Comparison of ENCODE assay signal across 13 mouse cellular contexts in the genomic region with DNA sequence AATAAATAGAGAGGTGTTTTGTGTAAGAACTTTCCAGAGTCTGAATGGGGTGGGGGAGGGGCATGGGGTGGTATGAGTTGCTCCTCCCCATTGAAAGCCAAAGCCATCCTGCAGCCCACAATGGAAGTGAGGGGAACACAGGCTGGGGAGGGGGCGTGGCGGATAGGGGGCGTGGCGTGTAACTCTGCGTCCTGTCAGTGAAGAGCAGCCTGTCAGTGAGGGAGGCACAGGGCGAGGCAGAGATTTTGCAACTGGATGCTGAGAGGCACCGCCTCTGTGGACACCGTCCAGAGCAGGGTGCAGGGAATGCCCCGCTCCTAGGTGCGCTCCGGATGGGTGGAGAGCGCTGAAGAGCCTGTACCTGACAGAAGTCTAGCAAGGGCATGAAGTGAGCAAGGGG. TPM values are rescaled to one million over a fixed set of nuclear protein-coding genes. Genes with fewer than 3 reads are reported as not detected.
DNase-seq lines count a peak whose midpoint lies in the region; ATAC-seq and TF ChIP-seq lines count a peak whose summit lies in the region.
"Had no signal": no experiment of that assay in that cellular context is flagged by ENCODE, and none has a peak within 500 bp of the region (broad histone marks: within the 10 kb centered on the region; RNA-seq: fewer than 3 reads in every experiment).

Gene Pnpla1, plus strand, starts transcription at position 207 of the 400 bp plus-strand sequence.

- peaks cover 13% of the 10 kb centered on the region for H3K9me3 ChIP-seq in neural tube, embryonic 13.5 days
- no peaks in the 10 kb centered on the region for H3K9me3 ChIP-seq in neural tube, embryonic 15.5 days (replicated peaks)
- H3K9me3 ChIP-seq in liver, postnatal 0 days (ENCODE audit: low read length): no peaks in the 10 kb centered on the region; the same call in 1 of the 2 replicates
- H3K9me3 ChIP-seq in stomach, embryonic 16.5 days (replicated peaks; ENCODE audit: control insufficient read depth, low read length): no peaks in the 10 kb centered on the region

- no peak within 1 kb of the TSS for H3K9ac ChIP-seq in neural tube, embryonic 13.5 days
- H3K9ac ChIP-seq in neural tube, embryonic 15.5 days (replicated peaks): no peak within 1 kb of the TSS
- H3K9ac ChIP-seq in liver, postnatal 0 days (replicated peaks): no peak within 1 kb of the TSS
- H3K9ac ChIP-seq in stomach, embryonic 16.5 days (ENCODE audit: low read length): no peak within 1 kb of the TSS

- H3K27ac ChIP-seq in neural tube, embryonic 13.5 days (replicated peaks): no peak within 1 kb of the TSS
- no peak within 1 kb of the TSS for H3K27ac ChIP-seq in neural tube, embryonic 15.5 days (replicated peaks)
- H3K27ac ChIP-seq in liver, postnatal 0 days (ENCODE audit: low read depth): no peak within 1 kb of the TSS
- H3K27ac ChIP-seq in stomach, embryonic 16.5 days (ENCODE audit: low read length): no peak within 1 kb of the TSS
- H3K27ac ChIP-seq in cerebellum, adult 2 months (ENCODE audit: insufficient read depth, low read length): no peak within 1 kb of the TSS

- ATAC-seq in neural tube, embryonic 13.5 days (ENCODE audit: low read depth): 0 out of 2 replicates have a peak, but pooled peaks have one; percentile 23
- no peak for ATAC-seq in neural tube, embryonic 15.5 days (ENCODE audit: low FRiP score)
- peak; percentile 75 for ATAC-seq in liver, postnatal 0 days
- ATAC-seq in stomach, embryonic 16.5 days (ENCODE audit: insufficient read depth, low FRiP score): peak; percentile 55; the same call in 1 of the 2 replicates

- no peak within 1 kb of the TSS for H3K4me3 ChIP-seq in neural tube, embryonic 13.5 days
- H3K4me3 ChIP-seq in neural tube, embryonic 15.5 days (replicated peaks): no peak within 1 kb of the TSS
- H3K4me3 ChIP-seq in liver, postnatal 0 days (ENCODE audit: low read depth, low read length): no peak within 1 kb of the TSS
- no peak within 1 kb of the TSS for H3K4me3 ChIP-seq in stomach, embryonic 16.5 days (replicated peaks; ENCODE audit: low read length)
- no peak within 1 kb of the TSS for H3K4me3 ChIP-seq in cerebellum, adult 2 months (replicated peaks; ENCODE audit: insufficient read depth, low read depth, low read length)
- H3K4me3 ChIP-seq: erythroblast, embryonic 14.5 days had no signal

- no peak within 1 kb of the TSS for H3K4me2 ChIP-seq in neural tube, embryonic 13.5 days
- H3K4me2 ChIP-seq in neural tube, embryonic 15.5 days: no peak within 1 kb of the TSS
- H3K4me2 ChIP-seq in liver, postnatal 0 days (ENCODE audit: low read depth, low read length): no peak within 1 kb of the TSS
- H3K4me2 ChIP-seq in stomach, embryonic 16.5 days (ENCODE audit: low read depth, low read length): no peak within 1 kb of the TSS

- WGBS in neural tube, embryonic 13.5 days: 45% methylated on average over 12 of the region's 12 CpGs
- 38% methylated on average over 12 of the region's 12 CpGs for WGBS in neural tube, embryonic 15.5 days
- WGBS in liver, postnatal 0 days (ENCODE audit: insufficient replicate concordance): 29% methylated on average over 12 of the region's 12 CpGs
- WGBS in stomach, embryonic 16.5 days: 37% methylated on average over 12 of the region's 12 CpGs
- WGBS in cerebellum, adult 2 months: 35% methylated on average over 12 of the region's 12 CpGs

- H3K36me3 ChIP-seq in neural tube, embryonic 13.5 days: no peaks in the 10 kb centered on the region
- H3K36me3 ChIP-seq in neural tube, embryonic 15.5 days: no peaks in the 10 kb centered on the region
- H3K36me3 ChIP-seq in liver, postnatal 0 days (replicated peaks; ENCODE audit: insufficient read depth, low read length): no peaks in the 10 kb centered on the region
- H3K36me3 ChIP-seq in stomach, embryonic 16.5 days (ENCODE audit: control insufficient read depth, insufficient read depth, low read length): no peaks in the 10 kb centered on the region

- H3K4me1 ChIP-seq in neural tube, embryonic 13.5 days (replicated peaks): no peaks in the 10 kb centered on the region
- no peaks in the 10 kb centered on the region for H3K4me1 ChIP-seq in neural tube, embryonic 15.5 days
- no peaks in the 10 kb centered on the region for H3K4me1 ChIP-seq in liver, postnatal 0 days (ENCODE audit: insufficient read depth)
- H3K4me1 ChIP-seq in stomach, embryonic 16.5 days (ENCODE audit: control insufficient read depth, insufficient read depth, low read length): no peaks in the 10 kb centered on the region
- no peaks in the 10 kb centered on the region for H3K4me1 ChIP-seq in cerebellum, adult 2 months (ENCODE audit: control insufficient read depth, insufficient read depth, low read length)

- peak; percentile 53 for DNase-seq in adrenal gland, postnatal 14 days
- DNase-seq in adrenal gland, postnatal 36 days: no peak
- peak; percentile 69 for DNase-seq in liver, postnatal 0 days
- no peak for DNase-seq in cerebellum, adult 2 months
- no peak for DNase-seq in frontal cortex, postnatal 25 days (ENCODE audit: low spot score in 2 of 2)
- DNase-seq: adrenal gland, postnatal 10 days; cerebellum, adult 8-10 months; right cerebral cortex, adult 18-20 months had no signal

- TF ChIP-seq CTCF in liver, postnatal 0 days (IDR thresholded peaks at IDR 0.05; ENCODE audit: low read depth): no peak
- no peak for TF ChIP-seq CTCF in cerebellum, adult 2 months (IDR thresholded peaks at IDR 0.05; ENCODE audit: borderline replicate concordance, insufficient read depth, low read depth, low read length)

- no peak for TF ChIP-seq EP300 in liver, postnatal 0 days (IDR thresholded peaks at IDR 0.05; ENCODE audit: low read depth)

- H3K27me3 ChIP-seq in neural tube, embryonic 13.5 days: no peaks in the 10 kb centered on the region
- no peaks in the 10 kb centered on the region for H3K27me3 ChIP-seq in neural tube, embryonic 15.5 days (replicated peaks)
- no peaks in the 10 kb centered on the region for H3K27me3 ChIP-seq in liver, postnatal 0 days (ENCODE audit: insufficient read depth, low read length)
- H3K27me3 ChIP-seq in stomach, embryonic 16.5 days (ENCODE audit: control insufficient read depth, insufficient read depth, low read length): no peaks in the 10 kb centered on the region
- no peaks in the 10 kb centered on the region for H3K27me3 ChIP-seq in cerebellum, adult 2 months (ENCODE audit: control insufficient read depth, insufficient read depth, low read length)

- no peak for TF ChIP-seq POLR2A in cerebellum, adult 2 months (IDR thresholded peaks at IDR 0.05; ENCODE audit: borderline replicate concordance, insufficient read depth, low read length)

RNA-seq across cellular contexts. Expression of gene Pnpla1, which starts in this region (rescaled TPM):
- total RNA-seq in adrenal gland, postnatal 14 days (2021): 0.15 TPM in 1 of 2 replicates, not detected in the other
- under 1 TPM in 1 of 2 experiments, not detected in 1; 0.23 TPM for total RNA-seq in adrenal gland, postnatal 36 days (2021)
- polyA plus RNA-seq in neural tube, embryonic 13.5 days (2015; fragmentation: Nextera tagmentation; extraction: Ambion mirVana): not detected in 2 replicates
- polyA plus RNA-seq in neural tube, embryonic 15.5 days (2015; fragmentation: Nextera tagmentation; extraction: Ambion mirVana): 0.06 and 0.15 TPM in 2 replicates
- 0.09 and 0.16 TPM in 2 replicates for polyA plus RNA-seq in liver, postnatal 0 days (2015; fragmentation: Nextera tagmentation; extraction: Ambion mirVana)
- polyA plus RNA-seq in stomach, embryonic 16.5 days (2015; fragmentation: Nextera tagmentation; extraction: Ambion mirVana): 1.2 and 3.0 TPM in 2 replicates
- 0.03 and 0.05 TPM in 2 replicates for polyA plus RNA-seq in cerebellum, adult 2 months (2012; rRNA removed)
- total RNA-seq: adrenal gland, postnatal 10 days; gastrocnemius, adult 8-10 months had no signal
- polyA plus RNA-seq: erythroblast, embryonic 14.5 days had no signal

Comparison
In these comparisons a context has a peak if more than half of its experiments do, and no peak if none do; other contexts are left out.
1. Peak in DNase-seq in adrenal gland, postnatal 14 days; RNA of the gene not detected or under 1 TPM.
2. Peak in ATAC-seq in neural tube, embryonic 13.5 days; RNA of the gene not detected or under 1 TPM.
3. Peak in DNase-seq and ATAC-seq in liver, postnatal 0 days; RNA of the gene not detected or under 1 TPM.